Mouse (Mus musculus): ENCODE results near the gene Rubcnl. TPM values are rescaled to one million over a fixed set of nuclear protein-coding genes. Genes with fewer than 3 reads are reported as not detected.

Rubcnl gene
- polyA plus RNA-seq, 1 experiment from 2014 or later = 0.18 TPM

Other genes with a start within 250 kb of the Rubcnl start
- gene Lrch1, start 68.2 kb upstream of the Rubcnl start, polyA plus RNA-seq (2016; fragmentation: Nextera tagmentation; extraction: Ambion mirVana) = 12.6 and 13.6 TPM in 2 replicates
- gene Lrrc63, start 114.9 kb downstream of the Rubcnl start, polyA plus RNA-seq (2016; fragmentation: Nextera tagmentation; extraction: Ambion mirVana) = 0.19 and 0.21 TPM in 2 replicates
- gene Lcp1, start 115.1 kb downstream of the Rubcnl start, polyA plus RNA-seq (2016; fragmentation: Nextera tagmentation; extraction: Ambion mirVana) = 18.8 and 22.1 TPM in 2 replicates
- gene Cpb2, start 226.3 kb downstream of the Rubcnl start, polyA plus RNA-seq (2016; fragmentation: Nextera tagmentation; extraction: Ambion mirVana) = not detected in 2 replicates